Mouse (Mus musculus) c-Kit-positive CD71-positive TER-119-negative erythroid progenitor cells, embryonic 14.5 days (primary cell): Measurements from ENCODE around the gene Slc39a1.
A peak's percentile ranks its signal among the peaks of the same experiment; 100 is the strongest.

Source experiments
- DNase-seq: peaks from one replicate; pipeline ENCODE4 v3.0.0-alpha.2; 2013; ENCODE audit warnings: low read depth

Gene Slc39a1

GRCm38 (mm10) chr3:90294651-90295050 lies 46.7 kb downstream of the Slc39a1 start:
- DNase-seq, result peak; percentile 24
